Mouse (Mus musculus): Measurements from ENCODE around the gene Rad17. TPM values are rescaled to one million over a fixed set of nuclear protein-coding genes. Genes with fewer than 3 reads are reported as not detected.

Rad17 gene
- total RNA-seq, 2 experiments from 2014 or later = 14.7 to 15.4 TPM

GRCm38 (mm10) chr13:100616181-100617087 lies 34.4 kb downstream of the Rad17 start, which contains the start of gene Marveld2:
Gene Marveld2, minus strand, starts transcription at chr13:100616971.
- DNase-seq (ENCODE audit: low spot score in 2 of 2) = peak; percentile 24 to 38

DNA sequence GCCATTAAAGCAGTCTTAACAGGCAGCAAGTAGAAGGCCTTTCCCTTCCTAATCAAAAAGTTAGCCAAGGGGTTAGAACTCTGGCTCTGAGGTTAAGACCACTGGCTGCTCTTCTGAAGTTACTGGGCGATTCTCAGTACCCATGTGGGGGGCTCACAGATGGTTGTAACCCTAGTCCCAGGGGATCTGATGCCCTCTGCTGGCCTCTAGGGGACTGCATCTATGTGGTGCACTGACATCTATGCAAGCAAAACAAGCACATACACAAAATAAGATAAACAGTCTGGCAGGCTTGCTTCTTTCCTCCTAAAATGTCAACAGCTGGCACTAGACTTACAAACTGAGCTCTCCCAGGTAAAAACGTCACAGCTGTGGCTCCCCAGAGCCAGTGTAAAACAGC lies 37.9 kb downstream of the Rad17 start:
- DNase-seq (ENCODE audit: low spot score in 2 of 2) = no peak

DNA sequence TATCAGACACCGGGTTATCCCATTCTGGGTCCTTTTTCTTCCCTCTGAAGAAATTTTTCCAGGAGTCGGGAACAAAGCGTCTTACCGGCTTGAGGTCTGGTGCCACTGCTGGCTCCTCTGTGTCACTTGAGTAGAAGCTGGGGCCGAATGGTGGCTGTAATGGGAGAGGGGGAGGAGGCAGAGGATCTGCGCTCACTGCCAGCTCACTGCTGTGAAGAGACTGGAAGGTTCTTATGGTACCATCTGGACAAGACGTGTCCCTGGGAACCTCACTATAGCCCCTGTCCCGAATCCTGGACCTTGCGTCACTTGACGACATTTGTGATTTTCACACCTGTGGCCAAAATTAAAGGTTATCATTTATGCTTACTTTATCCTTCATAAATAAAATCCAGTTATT lies 38.6 kb downstream of the Rad17 start:
- DNase-seq (ENCODE audit: low spot score in 2 of 2) = no peak

DNA sequence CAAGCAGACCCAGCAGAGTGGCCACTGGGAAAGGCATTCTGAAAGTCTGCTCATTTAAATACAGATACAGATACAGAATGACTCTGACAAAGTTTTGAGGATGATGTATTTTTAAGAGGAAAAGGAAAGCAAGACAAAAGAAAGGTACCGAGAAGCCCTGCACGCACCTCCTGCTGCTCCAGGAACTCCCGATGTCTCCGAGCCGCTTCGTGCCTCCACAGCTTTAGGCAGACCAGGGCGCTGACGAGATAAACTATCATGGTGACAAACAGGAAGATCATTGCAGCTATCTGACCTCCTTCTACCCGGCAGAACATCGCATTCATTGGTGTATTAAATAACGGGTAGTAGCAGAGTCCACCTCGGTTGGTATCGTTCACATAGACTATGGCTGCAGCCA lies 39.6 kb downstream of the Rad17 start:
- DNase-seq (ENCODE audit: low spot score in 2 of 2) = no peak

GRCm38 (mm10) chr13:100607756-100608155 lies 43.1 kb downstream of the Rad17 start:
- no peak for DNase-seq (ENCODE audit: low spot score in 2 of 2)

DNA sequence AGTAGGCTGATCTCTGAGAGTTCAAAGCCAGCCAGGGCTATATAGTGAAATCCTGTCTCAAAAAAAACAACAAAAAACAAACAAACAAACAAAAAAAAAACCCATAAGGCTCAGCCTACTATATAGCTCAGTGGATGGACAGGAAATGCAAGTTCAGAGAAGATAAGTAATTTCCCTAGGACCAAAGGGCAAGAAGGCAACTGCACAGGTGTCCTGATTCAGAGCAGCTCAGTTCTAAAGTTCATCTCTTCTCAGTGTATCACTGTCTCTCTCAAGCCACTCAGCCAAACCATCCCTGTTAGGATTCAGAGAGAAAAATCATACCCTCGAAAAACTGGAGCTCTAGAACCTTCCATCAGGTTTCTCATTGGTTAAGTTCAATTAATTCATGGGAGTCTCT lies 45.0 kb downstream of the Rad17 start:
- no peak for DNase-seq (ENCODE audit: low spot score in 2 of 2)

DNA sequence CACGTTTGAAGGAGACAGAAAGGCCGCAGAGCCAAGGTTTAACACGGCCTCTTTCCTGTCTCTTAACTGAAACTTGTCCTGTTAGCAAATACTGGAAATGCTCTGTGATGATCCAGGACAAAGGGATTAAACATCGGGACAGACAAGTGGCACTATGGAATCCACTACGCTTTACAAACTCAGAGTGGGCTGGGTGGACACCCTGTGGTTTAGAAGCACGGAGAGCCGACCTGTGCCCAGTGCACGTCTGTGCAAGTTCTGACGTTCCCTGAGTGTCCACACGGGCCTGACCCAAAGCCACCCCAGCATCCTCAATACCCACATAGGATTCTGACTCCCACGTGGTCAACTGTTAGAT lies 47.1 kb downstream of the Rad17 start:
- DNase-seq (ENCODE audit: low spot score in 2 of 2) = no peak

GRCm38 (mm10) chr13:100603031-100603737 lies 47.7 kb downstream of the Rad17 start:
- DNase-seq (ENCODE audit: low spot score in 2 of 2) = no peak

- DNase-seq (ENCODE audit: low spot score in 2 of 2) = no peak
Measured at GRCm38 (mm10) chr13:100602239-100602902, 48.5 kb downstream of the Rad17 start.

DNA sequence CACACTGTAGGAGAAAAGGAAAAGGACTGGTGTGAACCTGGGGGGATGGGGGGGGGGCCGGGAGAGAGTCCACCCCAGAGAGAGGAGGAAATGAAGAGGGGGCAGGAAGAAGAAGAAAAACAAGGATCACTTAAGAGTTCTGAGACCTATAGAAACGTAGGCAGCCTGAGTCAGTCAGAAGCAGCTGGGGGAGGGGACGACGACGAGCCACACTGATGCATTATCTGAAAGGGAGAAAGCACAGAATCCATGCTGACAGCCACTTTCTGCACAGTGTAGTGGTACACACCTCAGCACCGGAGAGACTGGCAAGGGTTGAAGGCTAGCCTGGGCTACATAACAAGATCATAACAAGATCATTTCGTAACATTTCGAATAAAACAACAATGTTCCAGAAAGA lies 49.8 kb downstream of the Rad17 start:
- no peak for DNase-seq (ENCODE audit: low spot score in 2 of 2)

DNA sequence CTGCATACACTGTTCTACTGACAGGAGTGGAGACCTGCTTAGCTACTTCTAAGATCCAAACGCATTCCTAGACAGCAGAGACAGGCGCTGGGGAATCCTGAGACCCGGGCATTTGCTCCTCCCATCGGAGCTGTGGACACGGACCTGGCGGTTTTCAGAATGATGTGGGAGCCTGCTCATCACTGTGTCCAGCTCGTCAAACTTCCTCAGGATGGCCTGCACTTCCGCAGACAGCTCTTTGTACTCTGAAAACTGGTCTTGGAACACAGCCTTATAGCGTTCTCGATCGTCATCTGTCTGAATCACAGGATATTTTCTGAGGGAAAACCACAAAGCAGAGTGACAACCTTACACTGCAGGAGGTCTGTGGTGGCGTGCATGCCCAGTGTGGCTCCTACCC lies 50.5 kb downstream of the Rad17 start:
- no peak for DNase-seq (ENCODE audit: low spot score in 2 of 2)

DNA sequence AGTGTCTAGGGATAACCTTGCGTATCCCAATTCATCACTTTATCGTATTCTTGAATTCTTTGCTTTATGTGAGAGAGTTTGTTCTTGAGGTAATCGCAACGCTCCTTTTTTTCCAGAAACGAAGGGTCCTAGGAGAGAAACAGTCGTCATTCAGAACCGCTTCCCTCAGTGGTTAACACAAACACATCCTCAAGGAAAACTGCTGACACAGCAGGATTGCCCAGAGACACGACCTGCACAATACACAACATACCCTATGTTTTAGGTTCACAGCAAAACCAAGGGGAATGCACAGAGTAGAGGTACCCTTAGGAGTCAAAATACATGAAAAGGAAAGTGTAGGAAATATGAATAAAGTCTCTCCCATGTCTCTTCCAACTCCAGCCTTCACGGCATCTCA lies 53.6 kb downstream of the Rad17 start:
- no peak for DNase-seq (ENCODE audit: low spot score in 2 of 2)

- DNase-seq (ENCODE audit: low spot score in 2 of 2) = no peak
Measured at GRCm38 (mm10) chr13:100595552-100595885, 55.3 kb downstream of the Rad17 start.

GRCm38 (mm10) chr13:100594838-100595551 lies 55.9 kb downstream of the Rad17 start:
- no peak for DNase-seq (ENCODE audit: low spot score in 2 of 2)

DNA sequence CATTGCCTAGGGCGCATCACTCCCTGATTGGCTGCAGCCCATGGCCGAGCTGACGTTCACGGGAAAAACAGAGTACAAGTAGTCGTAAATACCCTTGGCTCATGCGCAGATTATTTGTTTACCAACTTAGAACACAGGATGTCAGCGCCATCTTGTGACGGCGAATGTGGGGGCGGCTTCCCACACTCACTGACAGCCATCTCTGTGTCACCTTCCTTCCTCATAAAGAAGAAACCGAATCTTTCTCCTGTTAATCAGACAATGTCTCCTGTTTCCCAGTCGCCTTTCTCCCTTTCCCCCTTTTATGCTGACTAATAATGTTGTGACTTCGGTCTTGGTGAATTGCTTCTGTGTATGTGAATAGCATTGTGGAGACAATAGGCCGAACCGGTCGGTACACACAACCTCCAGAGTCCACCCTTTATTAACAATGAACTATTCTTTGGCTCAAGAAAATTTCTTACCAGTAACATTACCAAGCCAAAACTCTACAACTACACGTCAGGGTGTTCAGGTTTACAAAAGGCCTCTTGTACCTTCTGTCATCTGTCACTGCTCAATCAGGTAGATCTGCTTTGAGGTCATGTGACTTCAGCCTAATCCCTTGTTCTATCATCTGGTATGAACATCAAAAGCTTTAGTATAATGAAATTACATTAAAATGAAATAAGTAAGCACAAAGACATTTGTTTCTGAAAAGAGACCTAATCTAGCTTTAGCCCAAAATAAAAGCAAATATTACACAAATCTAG lies 56.6 kb downstream of the Rad17 start:
- no peak for DNase-seq (ENCODE audit: low spot score in 2 of 2)

DNA sequence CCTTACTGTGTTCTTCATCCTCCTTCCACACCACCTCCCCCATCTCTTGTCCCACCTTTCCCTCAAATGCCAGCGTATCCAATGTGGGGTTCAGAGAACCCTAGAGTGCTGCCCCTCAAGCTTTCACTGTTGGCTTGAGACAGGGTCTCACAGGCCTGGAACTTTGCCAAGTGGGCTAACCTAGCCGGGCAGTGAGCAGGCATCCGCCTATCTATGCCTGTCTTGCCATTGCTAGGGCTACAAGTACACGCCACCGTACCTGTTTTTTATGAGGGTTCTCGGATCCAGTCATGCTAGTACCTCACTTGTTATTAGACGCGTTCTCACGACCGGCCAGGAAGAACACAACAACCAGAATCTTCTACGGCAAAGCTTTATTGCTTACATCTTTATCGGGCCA lies 62.2 kb downstream of the Rad17 start:
- no peak for DNase-seq (ENCODE audit: low spot score in 2 of 2)

DNA sequence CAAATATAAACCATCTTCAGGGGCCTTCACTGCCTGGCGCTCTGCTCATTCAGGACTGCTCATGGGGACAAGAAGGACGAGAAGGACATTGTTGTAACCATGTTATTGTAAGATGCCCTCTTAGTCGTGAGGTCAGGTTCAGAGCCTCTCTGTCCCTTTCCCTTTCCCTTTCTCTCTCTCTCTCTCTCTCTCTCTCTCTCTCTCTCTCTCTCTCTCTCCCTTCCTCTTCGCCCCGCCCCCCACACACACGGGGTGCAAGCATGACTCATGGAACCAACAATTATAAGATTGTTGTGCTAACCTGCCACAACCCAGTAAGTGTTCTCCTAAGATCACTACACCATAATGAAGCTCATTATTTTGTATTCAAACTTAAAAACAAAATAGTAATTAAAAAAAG lies 68.7 kb downstream of the Rad17 start:
- no peak for DNase-seq (ENCODE audit: low spot score in 2 of 2)

GRCm38 (mm10) chr13:100581701-100582100 lies 69.2 kb downstream of the Rad17 start:
- no peak for DNase-seq (ENCODE audit: low spot score in 2 of 2)

- DNase-seq (ENCODE audit: low spot score in 2 of 2) = no peak
Measured at GRCm38 (mm10) chr13:100579951-100580350, 70.9 kb downstream of the Rad17 start.

DNA sequence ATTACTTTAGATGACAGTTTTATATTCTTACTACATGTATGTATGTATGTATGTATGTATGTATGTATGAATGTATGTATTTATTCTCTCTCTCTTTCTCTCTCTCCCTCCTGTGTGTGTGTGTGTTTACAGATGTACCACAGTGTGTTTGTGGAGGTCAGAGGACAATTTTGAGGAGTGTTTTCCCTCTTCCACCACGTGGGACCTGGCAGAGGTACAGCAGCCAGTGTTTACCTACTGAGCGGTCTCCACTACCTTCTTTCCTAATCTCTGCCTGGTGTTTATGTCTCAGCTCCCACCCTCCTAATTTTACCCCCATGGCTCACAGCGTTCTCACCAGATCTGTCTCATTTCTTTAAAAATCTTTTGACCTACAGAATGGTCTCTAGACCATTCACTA lies 71.6 kb downstream of the Rad17 start:
- DNase-seq (ENCODE audit: low spot score in 2 of 2) = no peak

DNA sequence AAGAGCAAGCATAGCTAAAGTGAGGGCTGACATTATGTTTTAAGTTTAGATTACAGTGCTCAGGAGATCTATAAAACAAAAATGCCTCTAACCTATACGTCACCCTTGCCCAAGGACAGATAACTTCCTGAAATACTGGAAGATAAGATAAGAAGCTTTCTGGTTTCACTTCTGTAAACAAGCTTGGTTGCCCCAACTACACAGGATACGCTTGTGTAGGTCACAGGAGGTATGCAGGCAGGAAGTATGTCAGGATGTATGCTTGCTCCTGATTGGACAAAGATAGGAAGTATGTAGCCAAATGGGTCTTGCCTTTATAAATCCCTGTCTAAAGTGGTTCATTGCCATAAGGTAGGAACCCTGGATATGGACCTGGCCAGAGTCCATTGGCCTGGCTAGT lies 74.9 kb downstream of the Rad17 start:
- no peak for DNase-seq (ENCODE audit: low spot score in 2 of 2)

All from gastrocnemius, postnatal 4 days (tissue).